Mouse (Mus musculus): ENCODE measurements around the gene Lhfp. TPM values are rescaled to one million over a fixed set of nuclear protein-coding genes. Genes with fewer than 3 reads are reported as not detected.

The Lhfp gene
- polyA plus RNA-seq, 2 experiments: 2.6 to 2.7 TPM

DNA sequence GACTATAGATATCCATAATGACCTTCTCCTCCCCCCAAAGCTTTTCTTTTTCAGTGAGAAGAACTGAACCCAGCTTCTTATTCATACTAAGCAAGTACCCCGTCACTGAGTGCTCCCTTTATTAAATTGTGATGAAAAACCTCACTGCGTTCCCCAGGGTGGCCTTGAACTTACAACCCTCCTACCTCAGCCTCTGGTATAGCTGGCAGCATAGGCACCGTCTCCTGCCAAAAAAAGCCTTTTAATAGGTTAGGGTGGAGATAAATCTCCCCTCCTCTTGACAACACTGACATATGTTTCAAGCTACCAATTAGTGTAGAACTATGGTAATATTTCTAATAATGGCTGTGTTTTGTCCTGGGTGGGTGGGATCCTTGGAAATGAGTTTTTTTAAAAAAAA, 33.4 kb downstream of the Lhfp start:
- no peak for TF ChIP-seq CTCF (IDR thresholded peaks at IDR 0.05; ENCODE audit: low read depth)
- no peak for TF ChIP-seq EP300 (IDR thresholded peaks at IDR 0.05; ENCODE audit: low read depth)
- H3K27ac ChIP-seq: no peak overlapping the region
- no peak overlapping the region for H3K4me3 ChIP-seq (ENCODE audit: insufficient read depth in 1 of 2, low read depth in 2 of 2, low read length in 2 of 2)
- H3K4me1 ChIP-seq (replicated peaks; ENCODE audit: control insufficient read depth in 2 of 2, insufficient read depth in 2 of 2, low read length in 1 of 2): no peaks in the 10 kb centered on the region
- no peak overlapping the region for H3K4me2 ChIP-seq (ENCODE audit: low read depth)
- no peak overlapping the region for H3K9ac ChIP-seq (replicated peaks)
- no peaks in the 10 kb centered on the region for H3K9me3 ChIP-seq (ENCODE audit: control insufficient read depth, low read length)
- ATAC-seq (ENCODE audit: insufficient read depth) (no peak), DNase-seq (ENCODE audit: low read depth in 3 of 3, low spot score in 3 of 3) (no peak)
- WGBS (ENCODE audit: insufficient replicate concordance): 67% methylated on average over 3 of the region's 3 CpGs
- no peaks in the 10 kb centered on the region for H3K27me3 ChIP-seq (ENCODE audit: control insufficient read depth, insufficient read depth, low read length)
- no peaks in the 10 kb centered on the region for H3K36me3 ChIP-seq (replicated peaks; ENCODE audit: control insufficient read depth, insufficient read depth, low read depth)

DNA sequence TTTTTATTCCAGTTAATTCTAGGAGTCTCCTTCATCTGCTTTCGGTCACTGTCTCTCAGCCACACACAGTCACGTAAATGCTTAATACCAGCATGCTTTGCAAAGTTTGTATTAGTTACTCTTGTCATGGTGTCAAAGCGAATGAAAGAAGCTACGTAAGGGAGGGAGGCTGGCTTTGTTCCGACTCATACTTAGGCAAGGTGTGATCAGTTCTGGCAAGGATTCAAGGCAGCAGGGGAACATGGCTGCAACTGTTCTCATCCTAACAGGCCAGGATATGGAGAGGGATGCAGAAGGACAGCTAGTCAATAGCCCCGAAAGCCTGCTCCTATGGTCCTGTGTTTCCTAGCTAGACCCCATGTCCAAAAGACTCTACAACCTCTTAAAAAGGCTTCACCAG, 39.0 kb downstream of the Lhfp start:
- H3K4me3 ChIP-seq (ENCODE audit: insufficient read depth in 1 of 2, low read depth in 2 of 2, low read length in 2 of 2): no peak overlapping the region
- no peaks in the 10 kb centered on the region for H3K9me3 ChIP-seq (ENCODE audit: control insufficient read depth, low read length)
- 66% methylated on average over 6 of the region's 6 CpGs for WGBS (ENCODE audit: insufficient replicate concordance)
- DNase-seq (ENCODE audit: low read depth in 3 of 3, low spot score in 3 of 3): no peak
- TF ChIP-seq EP300 (IDR thresholded peaks at IDR 0.05; ENCODE audit: low read depth) (no peak), CTCF (IDR thresholded peaks at IDR 0.05; ENCODE audit: low read depth) (no peak)
- H3K9ac ChIP-seq (replicated peaks): no peak overlapping the region
- H3K4me1 ChIP-seq (replicated peaks; ENCODE audit: control insufficient read depth in 2 of 2, insufficient read depth in 2 of 2, low read length in 1 of 2): no peaks in the 10 kb centered on the region
- ATAC-seq (ENCODE audit: insufficient read depth): no peak
- no peaks in the 10 kb centered on the region for H3K27me3 ChIP-seq (ENCODE audit: control insufficient read depth, insufficient read depth, low read length)
- H3K4me2 ChIP-seq (ENCODE audit: low read depth): no peak overlapping the region
- H3K27ac ChIP-seq: no peak overlapping the region
- H3K36me3 ChIP-seq (replicated peaks; ENCODE audit: control insufficient read depth, insufficient read depth, low read depth): no peaks in the 10 kb centered on the region

DNA sequence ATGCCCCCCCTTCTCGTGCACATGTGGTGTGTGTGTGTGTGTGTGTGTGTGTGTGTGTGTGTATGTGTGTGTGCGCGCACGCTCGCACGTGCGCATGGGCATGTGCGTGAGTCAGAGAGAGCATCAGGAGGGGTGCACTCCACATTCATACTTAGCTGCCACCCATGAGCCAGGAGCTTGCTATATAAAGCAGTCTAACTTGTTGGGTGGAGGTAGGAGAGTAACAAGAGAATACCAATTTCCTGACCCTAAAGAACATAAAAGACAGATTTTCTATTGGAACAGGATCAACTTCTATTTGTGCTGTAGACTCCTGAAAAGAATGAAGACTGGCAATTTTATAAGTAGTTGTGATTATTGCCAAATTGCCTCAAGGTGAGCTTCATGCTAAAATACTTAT, 39.4 kb downstream of the Lhfp start:
- 84% methylated on average over 8 of the region's 8 CpGs for WGBS (ENCODE audit: insufficient replicate concordance)
- Histone ChIP-seq H3K4me2 (ENCODE audit: low read depth) (no peak overlapping the region), H3K36me3 (replicated peaks; ENCODE audit: control insufficient read depth, insufficient read depth, low read depth) (no peaks in the 10 kb centered on the region), H3K9ac (replicated peaks) (no peak overlapping the region), H3K9me3 (ENCODE audit: control insufficient read depth, low read length) (no peaks in the 10 kb centered on the region), H3K27ac (no peak overlapping the region), H3K4me3 (ENCODE audit: insufficient read depth in 1 of 2, low read depth in 2 of 2, low read length in 2 of 2) (no peak overlapping the region), H3K4me1 (replicated peaks; ENCODE audit: control insufficient read depth in 2 of 2, insufficient read depth in 2 of 2, low read length in 1 of 2) (no peaks in the 10 kb centered on the region), H3K27me3 (ENCODE audit: control insufficient read depth, insufficient read depth, low read length) (no peaks in the 10 kb centered on the region)
- ATAC-seq (ENCODE audit: insufficient read depth): no peak
- DNase-seq (ENCODE audit: low read depth in 3 of 3, low spot score in 3 of 3): no peak
- TF ChIP-seq CTCF (IDR thresholded peaks at IDR 0.05; ENCODE audit: low read depth) (no peak), EP300 (IDR thresholded peaks at IDR 0.05; ENCODE audit: low read depth) (no peak)

DNA sequence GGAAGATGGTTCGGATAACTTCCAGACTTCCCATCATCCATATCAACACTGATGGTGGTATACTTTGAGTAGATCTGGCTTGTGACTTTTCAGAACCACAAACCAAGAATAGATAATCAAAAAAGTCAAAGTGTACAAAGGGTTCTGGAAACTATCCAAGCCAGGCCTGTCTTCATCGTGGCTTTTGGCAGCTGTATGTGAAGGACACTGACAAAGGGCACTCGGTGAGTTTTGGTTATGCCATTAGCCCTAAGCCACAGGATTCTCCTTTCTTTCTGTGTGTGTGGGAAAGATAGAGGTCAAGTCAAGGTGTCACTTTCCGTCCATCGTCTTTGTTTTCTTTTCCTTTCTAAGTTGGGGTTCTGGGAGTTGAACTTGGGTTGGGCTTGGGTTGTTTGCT, 42.4 kb downstream of the Lhfp start:
- Histone ChIP-seq H3K9ac (replicated peaks) (no peak overlapping the region), H3K4me3 (ENCODE audit: insufficient read depth in 1 of 2, low read depth in 2 of 2, low read length in 2 of 2) (no peak overlapping the region), H3K27me3 (ENCODE audit: control insufficient read depth, insufficient read depth, low read length) (no peaks in the 10 kb centered on the region), H3K36me3 (replicated peaks; ENCODE audit: control insufficient read depth, insufficient read depth, low read depth) (no peaks in the 10 kb centered on the region), H3K9me3 (ENCODE audit: control insufficient read depth, low read length) (no peaks in the 10 kb centered on the region), H3K4me1 (replicated peaks; ENCODE audit: control insufficient read depth in 2 of 2, insufficient read depth in 2 of 2, low read length in 1 of 2) (no peaks in the 10 kb centered on the region), H3K27ac (no peak overlapping the region), H3K4me2 (ENCODE audit: low read depth) (no peak overlapping the region)
- ATAC-seq (ENCODE audit: insufficient read depth): no peak
- TF ChIP-seq EP300 (IDR thresholded peaks at IDR 0.05; ENCODE audit: low read depth) (no peak), CTCF (IDR thresholded peaks at IDR 0.05; ENCODE audit: low read depth) (no peak)
- DNase-seq (ENCODE audit: low read depth in 3 of 3, low spot score in 3 of 3): no peak
- 75% methylated on average over 5 of the region's 5 CpGs for WGBS (ENCODE audit: insufficient replicate concordance)

DNA sequence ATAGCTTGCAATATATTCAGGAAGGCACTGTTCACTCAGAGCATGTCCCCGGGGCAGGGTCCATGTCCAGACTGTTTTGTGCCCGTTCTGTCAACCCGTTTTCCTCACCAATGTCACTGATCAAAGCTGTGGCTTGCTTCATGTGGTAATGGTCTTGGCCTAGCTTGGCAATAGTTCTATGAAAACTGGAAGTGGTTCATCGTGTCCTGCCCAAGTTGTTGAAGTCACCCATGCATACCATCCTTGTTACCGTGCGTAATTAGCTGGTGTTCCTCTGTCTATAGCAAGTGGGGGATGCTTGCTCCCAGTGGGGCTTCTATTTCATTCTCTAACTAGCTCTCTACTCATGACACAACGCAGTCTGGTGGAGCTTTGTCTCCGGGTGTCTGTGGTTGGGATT, 43.5 kb downstream of the Lhfp start:
- no peak overlapping the region for H3K4me3 ChIP-seq (ENCODE audit: insufficient read depth in 1 of 2, low read depth in 2 of 2, low read length in 2 of 2)
- no peaks in the 10 kb centered on the region for H3K36me3 ChIP-seq (replicated peaks; ENCODE audit: control insufficient read depth, insufficient read depth, low read depth)
- no peaks in the 10 kb centered on the region for H3K9me3 ChIP-seq (ENCODE audit: control insufficient read depth, low read length)
- no peak overlapping the region for H3K9ac ChIP-seq (replicated peaks)
- no peak overlapping the region for H3K4me2 ChIP-seq (ENCODE audit: low read depth)
- no peaks in the 10 kb centered on the region for H3K27me3 ChIP-seq (ENCODE audit: control insufficient read depth, insufficient read depth, low read length)
- H3K4me1 ChIP-seq (replicated peaks; ENCODE audit: control insufficient read depth in 2 of 2, insufficient read depth in 2 of 2, low read length in 1 of 2): no peaks in the 10 kb centered on the region
- DNase-seq (ENCODE audit: low read depth in 3 of 3, low spot score in 3 of 3): no peak
- TF ChIP-seq EP300 (IDR thresholded peaks at IDR 0.05; ENCODE audit: low read depth) (no peak), CTCF (IDR thresholded peaks at IDR 0.05; ENCODE audit: low read depth) (no peak)
- no peak for ATAC-seq (ENCODE audit: insufficient read depth)
- no peak overlapping the region for H3K27ac ChIP-seq
- WGBS (ENCODE audit: insufficient replicate concordance): 67% methylated on average over 8 of the region's 8 CpGs
